Mouse (Mus musculus): ENCODE data around the gene Uck2.

The Uck2 gene

DNA sequence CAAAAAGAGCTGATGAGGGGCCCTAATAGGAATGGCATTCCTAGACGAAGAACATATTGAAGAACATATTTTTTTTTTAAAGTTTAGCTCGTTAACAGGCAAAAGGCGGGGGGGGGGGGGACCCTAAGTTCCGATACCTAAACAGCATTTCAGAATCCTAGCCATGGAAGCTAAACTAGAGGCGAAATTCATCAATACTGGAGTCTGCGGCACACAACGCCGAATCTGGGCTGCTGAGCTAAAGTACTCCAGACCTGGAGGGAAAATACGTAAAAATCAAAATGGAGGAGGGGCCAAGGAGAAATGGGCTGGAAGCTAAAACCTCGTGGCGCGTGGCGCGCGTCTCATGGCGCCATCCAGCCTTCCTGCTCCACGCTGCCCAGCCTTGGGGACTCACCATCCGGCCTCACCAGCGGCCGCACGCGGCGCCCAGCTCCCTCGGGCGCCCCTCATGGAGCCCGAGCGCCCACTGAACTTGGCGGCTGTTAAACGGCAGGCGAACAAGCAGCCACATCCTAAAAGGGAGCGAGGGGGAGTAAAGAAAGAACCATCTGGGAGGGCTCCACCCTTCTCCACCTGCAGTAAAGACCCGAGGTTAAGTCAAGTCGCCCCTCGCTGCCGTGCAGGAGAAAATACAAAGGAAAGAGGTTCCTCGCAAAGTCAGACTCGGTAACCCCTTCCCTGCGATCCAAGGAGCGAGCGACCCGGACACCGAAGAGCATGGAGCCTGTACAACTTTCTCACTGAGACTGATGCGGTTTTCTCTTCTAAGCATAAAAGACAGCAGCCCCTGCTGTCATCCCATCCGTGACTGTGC is 1.5 kb downstream of the Uck2 start:
- WGBS = 1% methylated on average over 44 of the region's 44 CpGs

DNA sequence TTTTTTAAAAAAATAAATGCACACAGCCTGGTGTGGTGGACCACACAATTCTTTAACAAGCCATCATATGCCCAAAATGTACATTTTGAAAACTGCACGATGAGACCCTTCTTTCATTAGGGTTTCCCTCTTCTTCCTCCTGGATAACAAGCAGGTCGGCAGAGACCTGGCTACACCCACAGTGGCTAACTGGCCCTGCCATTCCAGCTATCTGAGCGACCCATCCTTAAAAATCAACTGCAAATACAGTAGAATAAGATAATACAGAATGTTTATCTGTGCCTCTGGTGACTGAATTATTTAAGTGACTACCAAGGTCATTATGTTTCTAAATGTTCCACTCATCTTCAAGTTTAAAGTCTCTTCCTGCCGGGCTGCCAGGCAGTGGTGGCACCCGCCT is 2.4 kb downstream of the Uck2 start:
- WGBS = 51% methylated on average over 5 of the region's 5 CpGs

DNA sequence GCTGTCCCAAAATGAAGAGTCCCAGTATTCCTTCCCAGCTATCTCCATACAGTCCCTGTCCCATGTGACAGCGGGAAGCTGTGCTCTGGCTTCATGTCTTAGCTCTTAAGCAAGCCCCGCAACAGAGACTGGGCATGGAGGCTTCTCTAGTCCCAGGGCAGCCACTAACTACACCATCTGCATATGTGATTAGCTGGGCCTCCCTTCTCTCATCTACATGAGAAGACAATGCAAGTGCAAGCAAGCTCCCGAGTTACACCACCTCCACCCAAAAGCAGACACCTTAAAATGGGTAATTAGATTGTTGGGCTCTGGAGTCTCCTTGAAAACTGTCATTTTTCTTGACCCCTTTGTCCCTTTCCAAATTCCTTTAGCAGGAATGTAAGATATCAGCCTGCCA is 3.0 kb downstream of the Uck2 start:
- 74% methylated on average over 3 of the region's 3 CpGs for WGBS

DNA sequence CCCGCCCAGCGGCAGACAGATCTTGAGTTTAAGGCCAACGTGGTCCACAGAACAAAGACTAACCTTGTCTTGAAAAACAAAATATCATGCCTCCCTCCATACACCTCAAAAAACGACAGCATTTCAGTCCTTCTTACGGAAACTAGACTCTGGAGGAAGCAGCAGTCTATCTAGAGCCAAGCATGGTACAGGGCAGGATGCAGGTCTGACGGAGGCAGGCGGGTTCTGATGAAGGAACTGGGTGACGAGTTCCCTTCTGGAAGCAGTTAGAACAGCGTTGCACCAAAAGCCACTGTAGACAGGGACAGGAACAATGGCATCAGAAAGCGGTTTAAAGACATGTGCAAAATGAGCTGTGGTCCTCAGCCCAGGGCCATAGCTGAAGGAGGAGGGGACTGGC is 5.1 kb downstream of the Uck2 start:
- WGBS = 85% methylated on average over 10 of the region's 10 CpGs

DNA sequence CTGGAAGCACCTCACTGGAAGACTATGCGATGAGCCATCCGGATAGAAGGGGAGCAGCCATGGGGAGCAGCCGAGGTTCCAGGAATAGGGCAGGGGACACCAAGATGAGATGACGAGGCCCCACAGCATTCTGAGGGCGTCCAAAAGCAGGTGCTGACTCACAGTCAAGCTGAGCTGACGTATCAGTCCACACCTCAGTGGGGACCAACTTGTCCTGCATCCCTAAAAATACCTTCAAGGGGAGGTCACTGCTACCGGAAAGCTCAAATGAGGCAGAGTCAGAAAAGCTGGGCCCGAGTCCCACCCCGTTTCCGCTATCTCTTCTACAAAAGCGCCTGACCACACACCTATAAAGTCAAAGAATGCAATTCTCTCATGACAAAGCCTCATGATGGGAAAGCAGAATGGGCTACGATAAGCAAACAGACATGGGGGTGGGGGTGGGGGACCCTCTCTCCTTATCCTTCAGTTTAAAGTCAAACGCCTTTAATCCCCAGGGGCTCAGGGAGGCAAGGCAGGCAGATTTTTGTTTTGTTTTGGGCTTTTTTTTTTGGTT is 5.9 kb downstream of the Uck2 start:
- 67% methylated on average over 13 of the region's 13 CpGs for WGBS

DNA sequence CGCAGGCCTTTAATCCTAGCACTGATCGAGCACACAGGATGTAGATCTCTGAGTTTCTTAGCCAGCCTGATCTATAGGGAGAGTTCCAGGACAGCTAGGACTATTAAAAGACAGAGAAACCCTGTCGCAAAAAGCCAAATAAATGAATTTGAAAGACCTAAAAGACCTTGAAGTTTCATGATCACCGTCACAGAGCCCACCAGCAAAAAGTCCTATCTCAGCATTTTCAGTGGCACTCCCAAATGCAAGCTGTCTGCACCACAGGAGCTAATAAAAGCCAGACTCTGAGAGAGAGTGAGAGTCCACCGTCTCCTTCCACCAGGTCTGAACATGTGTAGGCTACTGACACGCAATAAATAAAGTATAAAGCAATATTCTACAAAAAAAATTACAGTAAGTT is 6.7 kb downstream of the Uck2 start:
- 75% methylated on average over 6 of the region's 6 CpGs for WGBS

DNA sequence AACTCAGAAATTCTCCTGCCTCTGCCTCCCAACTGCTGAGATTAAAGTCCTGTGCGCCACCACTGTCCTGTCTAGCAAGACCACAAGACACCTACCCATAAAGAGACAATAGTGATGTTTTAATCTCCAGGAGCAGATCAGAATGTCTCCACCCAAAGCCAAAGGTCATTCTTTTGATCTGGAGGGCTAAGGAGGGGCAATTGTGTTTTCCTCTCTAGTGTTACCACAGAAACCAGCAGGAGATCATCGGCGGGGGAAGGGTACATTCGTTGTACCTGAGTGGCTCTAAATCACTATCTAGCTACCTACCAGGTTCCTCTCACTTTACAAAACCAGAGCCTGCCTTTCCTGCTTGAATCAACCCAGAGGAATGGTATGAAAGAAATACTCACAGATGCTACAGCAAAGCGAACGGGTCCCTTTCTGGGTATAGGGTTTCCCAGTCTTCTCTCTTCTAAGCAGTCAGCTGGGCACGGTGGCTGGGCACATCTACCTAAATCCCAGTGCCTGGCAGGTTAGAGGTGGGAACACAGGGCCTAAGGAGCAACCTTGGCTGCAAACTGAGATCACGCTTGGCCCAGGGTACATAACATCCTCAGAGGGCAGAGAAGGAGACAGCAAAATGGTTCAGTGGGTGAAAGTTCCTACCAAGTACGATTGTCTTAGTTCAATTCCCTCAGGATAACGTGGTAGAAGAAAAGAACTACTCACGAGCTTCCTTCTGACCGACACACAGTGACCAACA is 10.3 kb downstream of the Uck2 start:
- 84% methylated on average over 12 of the region's 12 CpGs for WGBS

DNA sequence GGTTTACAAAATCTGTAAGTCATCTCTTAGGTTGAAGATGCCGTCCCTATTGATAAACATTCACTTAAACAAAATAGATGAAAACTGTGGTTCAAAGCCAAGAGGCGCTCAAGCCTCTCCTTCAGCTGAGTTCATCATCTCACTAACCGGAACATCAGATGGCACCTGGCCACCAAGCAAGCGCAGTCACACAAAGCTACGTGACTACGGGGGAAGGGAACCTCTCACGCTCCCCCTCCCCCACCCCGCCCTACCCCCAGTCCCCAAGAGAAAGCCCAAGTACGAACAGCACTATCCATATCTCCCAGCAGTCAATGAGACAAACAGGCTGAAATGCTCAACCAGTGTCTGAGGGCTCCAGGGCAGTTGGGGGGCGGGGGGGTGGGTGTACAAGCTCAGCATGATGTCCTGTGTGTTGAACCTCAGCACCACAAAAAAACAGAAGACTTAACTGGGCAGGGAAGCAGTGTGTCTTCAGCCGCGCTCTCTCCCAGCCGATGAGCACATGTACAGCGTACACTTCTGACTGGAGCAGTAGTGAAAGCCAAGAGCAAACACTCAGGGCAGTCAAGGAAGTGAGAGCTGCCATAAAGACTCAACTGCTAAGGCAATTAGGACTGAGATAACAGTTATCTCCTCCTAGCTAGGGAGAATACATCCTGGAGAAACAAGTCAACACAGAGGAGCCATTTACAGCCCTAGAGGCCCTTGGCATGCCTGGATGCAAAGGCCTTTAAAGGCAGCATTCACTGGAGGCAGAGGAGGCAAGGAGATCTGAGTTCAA is 11.5 kb downstream of the Uck2 start:
- 48% methylated on average over 14 of the region's 14 CpGs for WGBS

DNA sequence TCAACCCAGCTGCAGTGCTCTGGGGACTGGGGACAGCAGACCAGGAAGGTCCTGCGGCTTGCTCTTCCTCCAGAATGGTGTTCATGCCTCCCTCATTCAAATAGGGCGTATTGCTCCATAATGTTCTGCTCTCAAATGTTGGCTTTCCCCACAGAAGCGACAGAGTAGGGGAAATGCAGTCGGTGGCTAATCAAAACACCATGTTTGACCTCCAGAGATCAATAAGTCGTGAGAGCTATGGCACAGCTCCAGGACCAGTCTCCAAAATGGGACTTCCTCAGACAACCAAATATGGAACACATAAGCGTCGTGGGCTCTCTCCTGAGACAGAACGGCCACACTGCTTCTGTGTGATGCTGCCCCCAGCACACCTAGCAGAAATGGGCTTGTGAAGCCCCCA is 13.3 kb downstream of the Uck2 start:
- 50% methylated on average over 8 of the region's 8 CpGs for WGBS

DNA sequence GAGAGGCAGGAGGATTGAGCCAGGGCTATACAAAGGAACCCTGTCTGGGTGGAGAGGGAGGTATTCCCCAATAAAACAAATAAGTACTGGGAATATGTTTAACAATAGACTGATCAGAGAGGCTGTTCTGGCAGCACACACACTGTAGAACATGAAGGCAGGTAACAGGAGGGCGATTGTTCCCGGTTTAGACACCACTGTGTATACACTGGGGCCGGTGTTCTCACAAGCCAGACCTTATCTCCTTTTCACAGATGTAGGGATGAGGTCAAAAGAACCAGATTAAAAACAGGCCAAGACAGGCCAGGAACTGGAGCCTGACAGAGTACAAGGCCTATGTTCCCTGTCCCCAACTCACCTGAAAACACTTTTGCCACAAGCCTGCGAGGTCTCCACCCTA is 13.8 kb downstream of the Uck2 start:
- 57% methylated on average over 4 of the region's 4 CpGs for WGBS

DNA sequence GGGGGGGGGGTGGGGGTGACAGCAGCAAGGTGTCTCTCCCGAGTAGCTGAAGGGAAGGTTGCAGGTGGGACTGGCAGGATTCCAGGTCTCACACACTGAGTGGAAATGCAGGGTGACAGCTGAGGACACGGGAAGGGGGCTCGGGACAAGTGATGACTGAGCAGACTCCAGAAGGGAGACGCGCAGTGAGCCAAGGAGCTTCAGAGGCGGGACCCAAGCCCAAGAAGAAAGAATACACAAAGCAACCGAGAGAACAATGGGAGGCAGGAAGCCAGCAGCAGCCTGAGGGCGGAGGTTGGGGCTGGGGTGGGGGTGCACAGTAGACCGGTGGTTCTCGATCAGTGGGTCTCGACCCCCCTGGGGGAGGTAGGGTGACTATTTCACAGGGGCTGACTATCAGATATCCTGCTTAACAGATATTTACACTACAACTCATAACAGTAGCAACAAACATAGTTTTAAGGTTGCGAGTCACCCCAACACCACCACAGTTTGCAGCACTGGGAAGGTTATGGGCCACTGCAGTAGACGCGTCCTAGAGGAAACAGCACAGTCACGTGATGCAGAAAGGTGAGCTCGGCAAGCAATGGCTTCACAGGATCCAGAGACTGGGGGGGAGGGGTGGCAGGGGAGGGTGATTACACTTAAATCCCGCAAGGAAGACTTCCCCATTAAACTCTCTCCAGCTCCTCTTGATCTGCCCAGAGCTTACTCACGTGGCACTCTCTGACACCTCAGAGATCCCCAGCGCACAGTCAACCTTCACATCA is 14.6 kb downstream of the Uck2 start:
- WGBS = 13% methylated on average over 19 of the region's 19 CpGs

DNA sequence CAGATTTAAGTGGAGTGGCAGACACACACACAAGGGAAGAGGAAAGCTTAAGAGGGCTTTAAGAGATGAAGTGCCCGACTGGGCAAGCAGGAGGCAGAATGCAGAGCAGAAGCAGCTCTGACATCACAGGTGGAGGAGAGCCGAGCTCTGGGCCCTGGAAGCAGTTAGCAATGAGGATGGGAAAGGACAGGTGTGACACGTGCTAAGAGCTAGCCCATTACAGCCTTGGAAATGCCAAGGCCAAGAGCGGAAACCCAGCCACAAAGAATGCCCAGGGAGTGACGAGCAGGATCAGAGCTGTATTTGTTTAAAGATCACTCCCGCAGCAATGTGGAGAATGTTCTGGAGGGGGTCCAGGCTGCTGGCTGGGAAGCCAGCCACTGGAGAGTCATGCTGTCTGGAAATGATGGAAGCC is 15.3 kb downstream of the Uck2 start:
- 10% methylated on average over 6 of the region's 6 CpGs for WGBS

DNA sequence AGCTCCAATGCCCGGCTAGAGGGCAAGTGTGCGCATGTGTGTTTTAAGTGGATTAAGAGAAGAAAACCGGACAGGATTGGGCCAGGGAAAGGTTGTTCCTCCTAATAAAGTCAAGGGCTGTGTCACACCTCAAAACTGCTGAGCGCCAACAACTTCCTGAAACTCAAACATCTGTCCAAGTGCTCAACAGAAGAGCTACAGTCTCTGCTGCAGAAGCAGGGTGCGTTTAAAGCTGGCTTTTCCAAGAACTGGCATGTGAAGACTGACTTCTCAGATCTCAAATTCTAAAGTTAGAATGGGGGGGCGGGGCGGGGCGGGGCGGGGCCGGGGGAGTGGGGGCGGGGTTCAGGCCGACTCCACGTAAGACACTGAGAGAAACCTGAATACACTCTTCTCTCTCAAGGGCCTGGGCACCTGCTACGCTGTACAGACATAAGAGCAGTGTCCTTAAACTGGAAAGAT is 15.7 kb downstream of the Uck2 start:
- 30% methylated on average over 14 of the region's 14 CpGs for WGBS

DNA sequence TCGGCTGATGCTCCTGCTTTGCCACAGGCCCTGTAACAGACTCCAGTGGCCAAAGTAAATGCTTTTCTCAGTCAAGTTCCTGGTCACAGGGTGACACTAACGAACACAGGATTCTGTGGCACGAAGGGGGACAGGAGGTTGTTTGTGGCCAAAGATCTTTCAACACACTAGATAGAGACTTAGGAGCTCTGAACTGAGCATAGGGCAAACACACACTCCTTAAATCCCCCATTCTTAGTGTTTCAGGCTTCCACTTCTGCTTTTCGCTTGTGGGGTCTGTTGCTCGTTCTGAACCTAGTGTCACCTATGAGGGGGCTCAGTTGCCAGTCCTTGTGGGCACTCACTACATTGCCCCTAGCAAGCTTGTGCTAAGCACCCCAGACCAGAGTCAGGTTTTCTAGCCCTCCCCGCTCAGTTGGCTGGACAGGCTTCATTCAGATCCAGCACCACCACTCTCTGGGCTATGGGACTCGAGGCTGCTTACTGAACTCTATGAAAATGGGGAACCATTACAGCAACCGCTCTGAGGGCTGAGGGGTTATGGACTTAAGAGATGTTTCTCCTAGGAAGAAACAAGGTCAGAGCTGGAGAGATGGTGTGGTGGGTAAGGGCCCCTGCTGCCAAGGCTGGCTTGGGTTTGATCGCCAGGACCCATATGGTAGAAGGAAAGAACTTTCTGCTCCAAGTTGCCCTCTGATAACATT is 16.6 kb downstream of the Uck2 start:
- WGBS = 88% methylated on average over 9 of the region's 9 CpGs

DNA sequence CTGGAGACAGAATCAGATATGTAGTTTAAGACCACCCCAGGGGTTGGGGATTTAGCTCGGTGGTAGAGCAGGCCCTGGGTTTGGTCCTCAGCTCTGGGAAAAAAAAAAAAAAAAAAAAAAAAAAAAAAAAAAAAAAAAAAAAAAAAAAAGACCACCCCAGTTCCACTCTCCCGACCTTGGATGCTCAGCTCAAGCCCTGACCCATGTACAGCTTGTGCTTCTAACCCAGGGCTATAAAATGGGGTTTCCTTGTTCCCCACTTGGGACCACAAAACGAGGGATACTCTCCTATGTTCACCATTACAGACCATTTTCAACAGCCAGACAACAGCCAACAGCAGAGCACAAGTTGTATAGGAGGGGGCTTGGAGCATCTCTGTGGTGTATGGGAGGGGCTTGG is 18.4 kb downstream of the Uck2 start:
- WGBS = 87% methylated on average over 3 of the region's 3 CpGs

DNA sequence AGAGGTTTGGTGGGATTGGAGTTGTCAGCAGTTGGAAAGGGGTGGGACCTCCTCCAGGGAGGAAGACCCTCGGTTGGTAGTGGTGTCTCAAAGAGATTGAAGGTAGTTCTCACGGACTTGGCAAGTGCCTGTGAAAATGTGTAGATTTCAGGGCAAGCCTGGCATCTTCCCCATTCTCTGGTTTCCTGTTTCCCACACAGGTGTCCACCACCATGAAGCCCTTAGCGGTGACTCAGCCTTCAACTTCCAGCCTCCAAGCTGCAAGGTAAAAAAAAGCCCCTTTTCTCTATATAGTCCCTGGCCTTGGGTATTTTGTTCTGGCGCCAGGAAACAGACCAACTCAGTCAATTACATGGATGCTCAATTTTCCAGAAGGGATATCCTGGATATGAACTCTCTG is 19.8 kb downstream of the Uck2 start:
- WGBS = 76% methylated on average over 4 of the region's 4 CpGs

DNA sequence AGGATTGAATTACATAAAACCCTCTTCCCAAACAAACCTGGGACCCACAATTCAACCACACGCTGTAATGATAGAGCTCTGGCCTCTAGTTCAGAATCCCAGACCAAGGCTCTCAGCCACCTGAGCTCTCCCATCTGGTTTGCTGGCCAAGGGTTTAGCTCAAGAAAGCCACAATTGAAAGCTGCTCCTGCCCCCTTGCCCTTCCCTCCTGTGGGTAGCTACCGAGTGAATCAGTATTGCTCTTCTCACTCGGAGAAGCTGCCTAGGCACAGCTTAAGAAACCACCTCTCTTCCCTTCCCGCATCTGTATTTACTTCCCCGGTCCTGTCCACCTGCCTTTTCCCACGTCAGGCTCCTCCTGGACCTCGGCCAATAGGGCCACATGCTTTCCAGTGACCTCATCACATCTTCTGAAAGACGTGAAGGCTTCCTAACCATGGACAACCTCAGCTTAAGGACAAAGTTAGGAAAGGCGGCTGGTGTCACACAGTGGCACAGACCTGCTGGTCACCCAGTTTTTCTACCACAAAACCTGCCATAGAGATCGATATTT is 22.6 kb downstream of the Uck2 start:
- WGBS = 59% methylated on average over 10 of the region's 10 CpGs

DNA sequence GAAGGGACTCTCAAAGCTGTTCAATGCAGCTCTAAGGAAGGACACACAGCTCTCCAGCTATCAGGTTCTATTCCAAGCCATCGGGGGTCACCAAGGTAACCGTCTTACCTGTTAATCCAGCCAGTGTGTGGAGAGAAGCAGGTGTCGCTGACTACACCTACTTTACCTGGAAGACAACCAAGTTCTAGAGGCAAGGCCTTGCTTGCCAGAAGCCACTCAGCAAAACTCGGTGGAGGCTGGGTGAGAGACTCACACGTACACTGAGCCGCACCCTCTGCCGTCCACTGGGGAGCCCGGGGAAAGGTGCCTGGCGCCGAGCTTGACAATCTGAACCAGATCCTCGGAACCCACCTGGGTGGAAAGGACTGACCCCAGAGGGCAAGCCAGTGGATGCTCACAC is 23.4 kb downstream of the Uck2 start:
- WGBS = 70% methylated on average over 11 of the region's 11 CpGs

DNA sequence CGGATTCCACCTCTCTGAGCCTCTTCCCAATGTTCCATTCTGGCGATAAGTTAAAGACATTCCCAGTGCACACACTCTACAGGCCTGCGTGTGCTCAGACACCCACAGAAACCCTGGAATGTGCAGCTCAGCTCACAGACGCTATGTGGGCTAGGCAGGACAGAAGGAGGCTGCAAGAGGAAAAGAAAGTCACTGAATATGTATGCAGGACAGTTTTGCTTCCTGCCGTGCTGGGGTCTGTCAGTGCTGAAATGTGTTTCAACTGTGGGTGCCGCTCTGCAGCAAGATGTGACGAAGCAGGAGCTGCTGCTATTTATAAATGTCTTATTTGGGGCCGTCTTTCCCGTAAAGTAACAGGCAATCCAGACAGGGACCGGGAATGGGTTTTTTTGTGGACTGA is 25.4 kb downstream of the Uck2 start:
- WGBS = 31% methylated on average over 10 of the region's 10 CpGs

DNA sequence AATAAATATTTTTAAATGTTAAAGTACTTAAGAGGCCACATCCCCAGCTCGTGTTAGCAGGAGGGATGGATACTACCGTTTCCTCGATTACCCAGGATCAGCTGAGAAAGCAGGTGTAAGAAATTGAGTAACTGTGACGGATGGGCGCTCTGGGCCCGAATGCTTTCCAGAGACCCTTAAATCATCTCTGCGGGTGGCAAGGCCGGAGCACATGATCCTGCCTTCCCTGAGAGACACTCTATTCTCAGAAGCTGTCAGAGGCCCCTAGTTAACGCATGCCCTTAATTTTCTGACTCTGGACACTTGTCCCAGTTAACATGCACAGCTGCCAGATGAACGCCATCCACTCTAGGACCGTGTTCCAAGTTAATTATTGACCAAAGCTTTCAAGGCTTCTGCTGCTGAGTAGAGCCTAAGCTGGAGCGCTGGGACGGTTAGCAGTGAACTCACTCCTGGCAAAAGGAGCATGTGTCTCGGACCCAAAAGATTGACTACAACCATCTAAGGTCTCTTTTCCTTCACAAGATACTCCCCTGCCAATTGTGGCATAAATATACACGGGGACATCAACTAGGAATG is 28.3 kb downstream of the Uck2 start:
- 79% methylated on average over 15 of the region's 15 CpGs for WGBS
